Mouse (Mus musculus): ENCODE measurements around the gene Fars2. TPM values are rescaled to one million over a fixed set of nuclear protein-coding genes. Genes with fewer than 3 reads are reported as not detected.

The Fars2 gene
- total and polyA plus RNA-seq, 2 experiments from 2014 or later: 30.3 to 30.6 TPM

DNA sequence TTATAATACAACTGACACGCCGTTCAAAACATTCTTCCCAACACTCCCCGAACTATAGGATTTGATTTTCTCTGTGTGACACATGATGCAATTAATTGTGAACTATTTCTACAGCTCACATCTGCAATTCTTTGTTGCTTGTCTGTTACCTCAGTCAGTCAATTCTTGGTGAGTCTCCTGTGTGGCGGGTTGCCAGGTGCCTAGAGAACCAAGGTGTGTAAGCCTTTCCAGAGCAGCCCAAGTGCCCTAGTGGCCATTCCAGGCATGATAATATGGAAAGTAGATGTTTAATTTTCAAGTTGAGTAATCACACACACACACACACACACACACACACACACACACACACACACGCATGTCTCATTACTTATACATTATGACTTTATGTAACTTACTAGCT is 147.2 kb downstream of the Fars2 start:
- Histone ChIP-seq H3K27ac (ENCODE audit: low read depth, low read length) (no peak overlapping the region), H3K36me3 (ENCODE audit: insufficient read depth, low read length) (no peaks in the 10 kb centered on the region), H3K9me3 (ENCODE audit: low read length) (no peaks in the 10 kb centered on the region), H3K4me3 (ENCODE audit: low read depth, low read length) (no peak overlapping the region), H3K4me1 (ENCODE audit: insufficient read depth, low read length) (no peaks in the 10 kb centered on the region; the same call in 1 of the 2 replicates), H3K27me3 (ENCODE audit: insufficient read depth, low read length) (no peaks in the 10 kb centered on the region), H3K9ac (replicated peaks; ENCODE audit: low read length, poor library complexity, severe bottlenecking) (no peak overlapping the region), H3K4me2 (ENCODE audit: low read depth, low read length, poor library complexity, severe bottlenecking) (no peak overlapping the region)
- WGBS: 77% methylated on average over 5 of the region's 5 CpGs
- TF ChIP-seq CTCF (IDR thresholded peaks at IDR 0.05): peak; percentile 39; the same call in 1 of the 2 replicates
- ATAC-seq (ENCODE audit: low FRiP score) (0 out of 2 replicates have a peak, but pooled peaks have one; percentile 44), DNase-seq (ENCODE audit: low spot score) (peak; percentile 17)

DNA sequence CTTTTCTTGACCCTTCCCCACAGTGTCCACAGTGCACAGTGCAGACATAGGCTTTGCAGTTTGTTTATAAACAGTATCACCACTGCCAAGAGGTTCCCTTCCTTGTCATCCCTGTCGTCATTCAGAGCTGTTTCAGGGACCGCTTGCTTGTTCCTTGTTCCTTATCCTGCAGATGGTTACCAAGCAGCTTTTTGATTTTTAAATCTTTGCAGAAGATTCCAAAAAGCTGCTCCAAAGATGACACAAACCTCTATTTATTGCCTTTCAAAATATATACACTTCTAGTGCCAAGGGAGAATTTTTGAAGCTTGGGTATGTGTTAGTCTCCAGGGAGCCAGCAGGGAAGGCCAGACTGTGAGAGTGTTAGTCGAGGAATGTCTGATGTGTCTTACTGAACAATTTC is 148.1 kb downstream of the Fars2 start:
- WGBS: 52% methylated on average over 3 of the region's 3 CpGs
- H3K27ac ChIP-seq (ENCODE audit: low read depth, low read length): no peak overlapping the region
- H3K9ac ChIP-seq (replicated peaks; ENCODE audit: low read length, poor library complexity, severe bottlenecking): no peak overlapping the region
- no peak overlapping the region for H3K4me3 ChIP-seq (ENCODE audit: low read depth, low read length)
- TF ChIP-seq CTCF (IDR thresholded peaks at IDR 0.05): no peak
- H3K27me3 ChIP-seq (ENCODE audit: insufficient read depth, low read length): no peaks in the 10 kb centered on the region
- no peaks in the 10 kb centered on the region; the same call in 1 of the 2 replicates for H3K4me1 ChIP-seq (ENCODE audit: insufficient read depth, low read length)
- no peak overlapping the region for H3K4me2 ChIP-seq (ENCODE audit: low read depth, low read length, poor library complexity, severe bottlenecking)
- ATAC-seq (ENCODE audit: low FRiP score) (no peak), DNase-seq (ENCODE audit: low spot score) (no peak)
- H3K9me3 ChIP-seq (ENCODE audit: low read length): no peaks in the 10 kb centered on the region
- no peaks in the 10 kb centered on the region for H3K36me3 ChIP-seq (ENCODE audit: insufficient read depth, low read length)

DNA sequence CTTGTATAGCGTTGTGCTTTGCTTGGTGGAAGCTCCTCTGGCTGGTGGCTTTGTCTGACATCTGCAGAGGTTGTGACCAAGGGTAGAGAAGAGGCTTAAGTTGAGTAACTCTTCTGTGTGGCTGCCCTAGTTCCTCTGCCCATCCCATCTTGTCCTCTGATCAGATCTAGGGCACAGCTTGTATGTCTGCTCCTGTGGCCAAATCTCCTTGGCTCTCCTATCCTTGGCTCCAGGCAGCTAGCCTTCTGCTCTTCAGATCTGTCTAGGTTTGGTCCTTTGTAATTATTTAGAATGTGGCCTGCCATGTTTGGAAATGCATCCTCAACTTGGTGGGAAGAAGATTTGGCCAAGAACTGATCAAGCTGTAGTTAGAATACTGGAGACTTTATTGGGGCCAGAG is 150.2 kb downstream of the Fars2 start:
- DNase-seq (ENCODE audit: low spot score) (no peak), ATAC-seq (ENCODE audit: low FRiP score) (no peak)
- H3K27ac ChIP-seq (ENCODE audit: low read depth, low read length): no peak overlapping the region
- H3K4me1 ChIP-seq (ENCODE audit: insufficient read depth, low read length): no peaks in the 10 kb centered on the region; the same call in 1 of the 2 replicates
- no peaks in the 10 kb centered on the region for H3K36me3 ChIP-seq (ENCODE audit: insufficient read depth, low read length)
- no peak overlapping the region for H3K9ac ChIP-seq (replicated peaks; ENCODE audit: low read length, poor library complexity, severe bottlenecking)
- no peaks in the 10 kb centered on the region for H3K27me3 ChIP-seq (ENCODE audit: insufficient read depth, low read length)
- 95% methylated on average over 1 of the region's 1 CpGs for WGBS
- no peaks in the 10 kb centered on the region for H3K9me3 ChIP-seq (ENCODE audit: low read length)
- H3K4me2 ChIP-seq (ENCODE audit: low read depth, low read length, poor library complexity, severe bottlenecking): no peak overlapping the region
- H3K4me3 ChIP-seq (ENCODE audit: low read depth, low read length): no peak overlapping the region
- no peak for TF ChIP-seq CTCF (IDR thresholded peaks at IDR 0.05)

- no peaks in the 10 kb centered on the region for H3K27me3 ChIP-seq (ENCODE audit: insufficient read depth, low read length)
- DNase-seq (ENCODE audit: low spot score): peak; percentile 29
- H3K4me1 ChIP-seq (ENCODE audit: insufficient read depth, low read length): no peaks in the 10 kb centered on the region
- H3K36me3 ChIP-seq (ENCODE audit: insufficient read depth, low read length): no peaks in the 10 kb centered on the region
- no peak for ATAC-seq (ENCODE audit: low FRiP score)
- H3K4me3 ChIP-seq (ENCODE audit: low read depth, low read length): no peak overlapping the region
- H3K9ac ChIP-seq (replicated peaks; ENCODE audit: low read length, poor library complexity, severe bottlenecking): no peak overlapping the region
- H3K9me3 ChIP-seq (ENCODE audit: low read length): no peaks in the 10 kb centered on the region
- 82% methylated on average over 1 of the region's 1 CpGs for WGBS
- peak; percentile 44 for TF ChIP-seq CTCF (IDR thresholded peaks at IDR 0.05)
- no peak overlapping the region for H3K27ac ChIP-seq (ENCODE audit: low read depth, low read length)
- H3K4me2 ChIP-seq (ENCODE audit: low read depth, low read length, poor library complexity, severe bottlenecking): no peak overlapping the region
Observed at GRCm38 (mm10) chr13:36270867-36271266, 153.7 kb downstream of the Fars2 start.

- Histone ChIP-seq H3K4me2 (ENCODE audit: low read depth, low read length, poor library complexity, severe bottlenecking) (no peak overlapping the region), H3K27ac (ENCODE audit: low read depth, low read length) (no peak overlapping the region), H3K27me3 (ENCODE audit: insufficient read depth, low read length) (no peaks in the 10 kb centered on the region), H3K36me3 (ENCODE audit: insufficient read depth, low read length) (no peaks in the 10 kb centered on the region), H3K9ac (replicated peaks; ENCODE audit: low read length, poor library complexity, severe bottlenecking) (no peak overlapping the region), H3K4me1 (ENCODE audit: insufficient read depth, low read length) (no peaks in the 10 kb centered on the region), H3K4me3 (ENCODE audit: low read depth, low read length) (no peak overlapping the region), H3K9me3 (ENCODE audit: low read length) (no peaks in the 10 kb centered on the region)
- ATAC-seq (ENCODE audit: low FRiP score) (no peak), DNase-seq (ENCODE audit: low spot score) (no peak)
- TF ChIP-seq CTCF (IDR thresholded peaks at IDR 0.05): no peak
- WGBS: 74% methylated on average over 2 of the region's 2 CpGs
Observed at GRCm38 (mm10) chr13:36273497-36273896, 156.3 kb downstream of the Fars2 start.

DNA sequence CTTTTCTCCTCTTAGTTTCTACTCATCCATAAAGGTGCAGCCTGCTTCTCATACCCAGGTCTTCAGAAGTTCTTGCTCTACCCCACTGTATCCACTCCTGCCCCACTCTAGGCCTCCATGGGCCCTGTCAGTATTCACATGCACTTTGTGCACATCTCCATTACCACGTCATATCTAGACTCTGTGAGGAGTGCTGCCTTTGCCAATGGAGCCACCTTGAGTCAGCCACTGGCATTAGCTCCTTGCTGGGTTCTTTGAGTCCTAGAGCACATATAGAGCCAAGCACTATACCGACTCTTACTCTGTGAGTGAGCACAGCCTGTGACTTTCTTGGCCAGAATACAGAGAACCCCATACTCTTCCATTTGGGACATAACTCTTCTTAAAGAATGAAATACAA is 159.0 kb downstream of the Fars2 start:
- TF ChIP-seq CTCF (IDR thresholded peaks at IDR 0.05): peak; percentile 22
- H3K9ac ChIP-seq (replicated peaks; ENCODE audit: low read length, poor library complexity, severe bottlenecking): no peak overlapping the region
- no peak overlapping the region for H3K4me3 ChIP-seq (ENCODE audit: low read depth, low read length)
- no peaks in the 10 kb centered on the region for H3K27me3 ChIP-seq (ENCODE audit: insufficient read depth, low read length)
- H3K9me3 ChIP-seq (ENCODE audit: low read length): no peaks in the 10 kb centered on the region
- DNase-seq (ENCODE audit: low spot score) (no peak), ATAC-seq (ENCODE audit: low FRiP score) (no peak)
- H3K4me1 ChIP-seq (ENCODE audit: insufficient read depth, low read length): no peaks in the 10 kb centered on the region
- H3K4me2 ChIP-seq (ENCODE audit: low read depth, low read length, poor library complexity, severe bottlenecking): no peak overlapping the region
- no peak overlapping the region for H3K27ac ChIP-seq (ENCODE audit: low read depth, low read length)
- WGBS: 78% methylated on average over 2 of the region's 2 CpGs
- H3K36me3 ChIP-seq (ENCODE audit: insufficient read depth, low read length): no peaks in the 10 kb centered on the region

Data from midbrain, postnatal 0 days (tissue).